Mouse (Mus musculus) G1E (cell line): ENCODE data around the gene Tmem179b.

Experiments used
- CTCF ChIP-seq: IDR thresholded peaks from 2 replicates; pipeline ENCODE4 v1.5.1; 2012; ENCODE audit warnings: low read depth, low read length, inconsistent platforms, mixed read lengths
- GATA2 ChIP-seq: IDR thresholded peaks from 2 replicates; pipeline ENCODE4 v1.6.1; 2012; ENCODE audit warnings: low read depth, low read length, inconsistent platforms, borderline replicate concordance
- POLR2AphosphoS5 ChIP-seq: IDR thresholded peaks from 2 replicates; pipeline ENCODE4 v1.6.1; 2012; ENCODE audit warnings: low read depth, low read length, inconsistent platforms; ENCODE audit not compliant: insufficient replicate concordance

DNA sequence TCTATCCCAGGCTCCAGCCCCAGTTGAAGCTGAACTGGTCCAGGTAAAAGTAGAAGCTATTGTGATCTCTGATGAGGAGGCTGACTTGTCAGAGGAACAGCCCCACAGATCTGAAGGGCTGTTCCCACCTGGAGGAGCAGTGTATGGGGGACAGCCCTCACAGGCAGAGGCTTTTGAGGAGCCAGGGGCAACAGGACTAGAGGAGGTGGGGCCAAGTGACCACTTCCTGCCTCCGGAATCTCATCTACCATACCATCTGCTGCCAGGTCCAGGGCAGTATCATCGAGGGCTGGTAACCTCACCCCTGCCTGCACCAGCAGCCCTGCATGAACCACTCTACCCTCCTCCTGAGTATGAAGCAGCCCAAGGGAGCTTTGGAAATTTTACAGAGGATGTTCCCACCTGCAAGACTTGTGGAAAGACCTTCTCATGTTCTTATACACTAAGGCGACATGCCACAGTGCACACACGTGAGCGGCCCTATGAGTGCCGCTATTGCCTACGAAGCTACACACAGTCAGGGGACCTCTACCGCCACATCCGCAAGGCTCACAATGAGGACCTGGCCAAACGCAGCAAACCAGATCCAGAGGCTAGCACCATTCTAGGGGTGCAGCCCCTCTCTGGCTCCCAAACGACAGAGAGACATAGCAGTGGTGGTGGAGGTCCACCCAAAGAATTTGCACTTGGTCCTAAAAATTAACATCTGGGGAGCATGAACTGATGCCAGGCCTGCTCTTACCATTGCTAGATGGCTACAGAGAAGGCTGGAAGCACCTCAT lies 29.8 kb upstream of the Tmem179b start:
- TF ChIP-seq CTCF = no peak
- TF ChIP-seq GATA2 = no peak
- TF ChIP-seq POLR2AphosphoS5 = no peak
